Mouse (Mus musculus) midbrain, embryonic 14.5 days (tissue): ENCODE measurements around the gene Inpp4b. TPM values are rescaled to one million over a fixed set of nuclear protein-coding genes. Genes with fewer than 3 reads are reported as not detected.
"Not testable (repeated sequence)": the region's sequence is repeated elsewhere in the genome, so short reads cannot be mapped to it uniquely, and the experiment has no call there.

Experiments used
- ATAC-seq: fragments of 200-750 bp; cut with Nextera tagmentation; 2 replicates; pipeline ENCODE4 v1.8.0; 2017; ENCODE audit warnings: moderate number of reproducible peaks, moderate library complexity; ENCODE audit not compliant: low FRiP score, low TSS enrichment
- DNase-seq: peaks from one replicate; pipeline ENCODE4 v3.0.0-alpha.2; 2015
- H3K27ac ChIP-seq: fragments of 300-500 bp; sonication (generic); replicated peaks from 2 replicates; pipeline ENCODE4 v1.5.1; 2014; ENCODE audit warnings: mild to moderate bottlenecking, low read depth, low read length, moderate library complexity
- H3K27me3 ChIP-seq: fragments of 300-500 bp; sonication (generic); 2 replicates; pipeline ENCODE4 v1.6.1; 2014; ENCODE audit warnings: low read length, control low read depth, mixed read lengths; ENCODE audit not compliant: control insufficient read depth, insufficient read depth
- H3K36me3 ChIP-seq: fragments of 300-500 bp; sonication (generic); 2 replicates; pipeline ENCODE4 v1.6.1; 2014; ENCODE audit warnings: low read length, control low read depth; ENCODE audit not compliant: control insufficient read depth, insufficient read depth
- H3K4me1 ChIP-seq: fragments of 300-500 bp; sonication (generic); 2 replicates; pipeline ENCODE4 v1.6.1; 2014; ENCODE audit warnings: mild to moderate bottlenecking, antibody characterized with exemption, low read length, control low read depth; ENCODE audit not compliant: control insufficient read depth, insufficient read depth
- H3K4me2 ChIP-seq: fragments of 300-500 bp; sonication (generic); 2 replicates; pipeline ENCODE4 v1.6.1; 2014; ENCODE audit warnings: mild to moderate bottlenecking, low read length, moderate library complexity
- H3K4me3 ChIP-seq: fragments of 300-500 bp; sonication (generic); replicated peaks from 2 replicates; pipeline ENCODE4 v1.5.1; 2014; ENCODE audit warnings: low read depth, low read length
- H3K9ac ChIP-seq: fragments of 300-500 bp; sonication (generic); replicated peaks from 2 replicates; pipeline ENCODE4 v1.6.1; 2014; ENCODE audit warnings: mild to moderate bottlenecking, low read length, moderate library complexity
- H3K9me3 ChIP-seq: fragments of 300-500 bp; sonication (generic); 2 replicates; pipeline ENCODE4 v1.6.1; 2016; ENCODE audit warnings: low read length, control low read depth, mixed read lengths; ENCODE audit not compliant: control insufficient read depth
- WGBS: fragments of 180-500 bp; shearing (Covaris S2); extraction: QIAGEN DNeasy Blood & Tissue Kit; methylation state at CpG from one replicate; pipeline ENCODE4 v1.1.7; 2014; 5-methylcytosine and 5-hydroxymethylcytosine counted together
- polyA plus RNA-seq: library from polyadenylated mRNA; unstranded; fragments of >200 nt; fragmentation: Nextera tagmentation; extraction: Ambion mirVana; gene quantifications from 2 replicates; pipeline ENCODE4 v1.2.1, GENCODE M21; 2014

Inpp4b gene
- polyA plus RNA-seq, 1 experiment from 2014 or later = 8.1 TPM

GRCm38 (mm10) chr8:81798501-81798900, 456.1 kb downstream of the Inpp4b start:
- 73% methylated on average over 1 of the region's 1 CpGs for WGBS
- H3K36me3 ChIP-seq = no peaks in the 10 kb centered on the region
- no peak for ATAC-seq
- no peak overlapping the region for H3K27ac ChIP-seq
- H3K9me3 ChIP-seq = no peaks in the 10 kb centered on the region
- no peaks in the 10 kb centered on the region for H3K27me3 ChIP-seq
- no peak for DNase-seq
- H3K4me2 ChIP-seq = no peak overlapping the region
- H3K9ac ChIP-seq = no peak overlapping the region
- no peaks in the 10 kb centered on the region for H3K4me1 ChIP-seq
- no peak overlapping the region for H3K4me3 ChIP-seq

GRCm38 (mm10) chr8:81800792-81801191, 458.4 kb downstream of the Inpp4b start:
- DNase-seq = no peak
- no peak for ATAC-seq
- no peaks in the 10 kb centered on the region for H3K27me3 ChIP-seq

GRCm38 (mm10) chr8:81806797-81807196, 464.4 kb downstream of the Inpp4b start:
- Histone ChIP-seq H3K36me3 (no peaks in the 10 kb centered on the region), H3K9me3 (no peaks in the 10 kb centered on the region), H3K9ac (no peak overlapping the region), H3K4me1 (no peaks in the 10 kb centered on the region), H3K27me3 (no peaks in the 10 kb centered on the region), H3K4me3 (no peak overlapping the region), H3K4me2 (no peak overlapping the region), H3K27ac (no peak overlapping the region)
- ATAC-seq (peak; percentile 75; the same call in 1 of the 2 replicates), DNase-seq (peak; percentile 85)

More at GRCm38 (mm10) chr8:81800792-81801191, 458.4 kb downstream of the Inpp4b start:
- no peak overlapping the region for H3K4me2 ChIP-seq
- H3K9ac ChIP-seq = no peak overlapping the region
- no peaks in the 10 kb centered on the region for H3K36me3 ChIP-seq
- no peak overlapping the region for H3K27ac ChIP-seq
- H3K9me3 ChIP-seq = no peaks in the 10 kb centered on the region
- H3K4me1 ChIP-seq = no peaks in the 10 kb centered on the region
- H3K4me3 ChIP-seq = no peak overlapping the region

GRCm38 (mm10) chr8:81807578-81807977, 465.2 kb downstream of the Inpp4b start:
- Histone ChIP-seq H3K27ac (no peak overlapping the region), H3K4me3 (no peak overlapping the region), H3K36me3 (no peaks in the 10 kb centered on the region), H3K4me1 (peaks cover 6% of the 10 kb centered on the region; the same call in 1 of the 2 replicates), H3K27me3 (no peaks in the 10 kb centered on the region), H3K4me2 (no peak overlapping the region), H3K9me3 (no peaks in the 10 kb centered on the region), H3K9ac (no peak overlapping the region)
- 64% methylated on average over 6 of the region's 6 CpGs for WGBS
- DNase-seq (no peak), ATAC-seq (no peak)

GRCm38 (mm10) chr8:81808406-81808805, 466.1 kb downstream of the Inpp4b start:
- Histone ChIP-seq H3K36me3 (no peaks in the 10 kb centered on the region), H3K4me3 (no peak overlapping the region), H3K9ac (no peak overlapping the region), H3K27ac (no peak overlapping the region), H3K4me1 (peaks cover 6% of the 10 kb centered on the region; the same call in 1 of the 2 replicates), H3K27me3 (no peaks in the 10 kb centered on the region), H3K4me2 (no peak overlapping the region), H3K9me3 (no peaks in the 10 kb centered on the region)
- DNase-seq = no peak
- ATAC-seq = no peak
- WGBS = 74% methylated on average over 1 of the region's 1 CpGs

- not testable (repeated sequence) for H3K9ac ChIP-seq, H3K9me3 ChIP-seq
Observed at GRCm38 (mm10) chr8:81809414-81809813, 467.1 kb downstream of the Inpp4b start.

GRCm38 (mm10) chr8:81812051-81812751, 469.8 kb downstream of the Inpp4b start:
- no peaks in the 10 kb centered on the region for H3K27me3 ChIP-seq
- H3K36me3 ChIP-seq = no peaks in the 10 kb centered on the region
- no peak for ATAC-seq
- peak; percentile 51 for DNase-seq
- whole genome bisulfite sequencing = 10% methylated on average over 3 of the region's 3 CpGs
- no peak overlapping the region for H3K4me3 ChIP-seq
- no peaks in the 10 kb centered on the region for H3K9me3 ChIP-seq
- H3K4me2 ChIP-seq = no peak overlapping the region
- H3K9ac ChIP-seq = no peak overlapping the region
- H3K27ac ChIP-seq = no peak overlapping the region
- peaks cover 6% of the 10 kb centered on the region; the same call in 1 of the 2 replicates for H3K4me1 ChIP-seq

More at GRCm38 (mm10) chr8:81809414-81809813, 467.1 kb downstream of the Inpp4b start:
- not testable (repeated sequence) for H3K27me3 ChIP-seq, H3K27ac ChIP-seq, H3K4me3 ChIP-seq, DNase-seq, H3K36me3 ChIP-seq, ATAC-seq, H3K4me1 ChIP-seq, H3K4me2 ChIP-seq

- Histone ChIP-seq H3K27me3 (no peaks in the 10 kb centered on the region), H3K4me1 (peaks cover 6% of the 10 kb centered on the region; the same call in 1 of the 2 replicates), H3K27ac (no peak overlapping the region), H3K36me3 (no peaks in the 10 kb centered on the region), H3K4me2 (no peak overlapping the region), H3K4me3 (no peak overlapping the region), H3K9me3 (no peaks in the 10 kb centered on the region), H3K9ac (no peak overlapping the region)
- ATAC-seq (no peak), DNase-seq (no peak)
- 9% methylated on average over 3 of the region's 3 CpGs for WGBS
Observed at GRCm38 (mm10) chr8:81814742-81815141, 472.4 kb downstream of the Inpp4b start.

- ATAC-seq (no peak), DNase-seq (no peak)
- WGBS = 52% methylated on average over 4 of the region's 4 CpGs
- Histone ChIP-seq H3K4me2 (no peak overlapping the region), H3K27me3 (no peaks in the 10 kb centered on the region), H3K9me3 (no peaks in the 10 kb centered on the region), H3K4me3 (no peak overlapping the region), H3K9ac (no peak overlapping the region), H3K36me3 (no peaks in the 10 kb centered on the region), H3K27ac (no peak overlapping the region), H3K4me1 (peaks cover 6% of the 10 kb centered on the region; the same call in 1 of the 2 replicates)
Observed at GRCm38 (mm10) chr8:81815551-81815950, 473.2 kb downstream of the Inpp4b start.
